ENCODE assay signal across 24 mouse cellular contexts in the genomic region with DNA sequence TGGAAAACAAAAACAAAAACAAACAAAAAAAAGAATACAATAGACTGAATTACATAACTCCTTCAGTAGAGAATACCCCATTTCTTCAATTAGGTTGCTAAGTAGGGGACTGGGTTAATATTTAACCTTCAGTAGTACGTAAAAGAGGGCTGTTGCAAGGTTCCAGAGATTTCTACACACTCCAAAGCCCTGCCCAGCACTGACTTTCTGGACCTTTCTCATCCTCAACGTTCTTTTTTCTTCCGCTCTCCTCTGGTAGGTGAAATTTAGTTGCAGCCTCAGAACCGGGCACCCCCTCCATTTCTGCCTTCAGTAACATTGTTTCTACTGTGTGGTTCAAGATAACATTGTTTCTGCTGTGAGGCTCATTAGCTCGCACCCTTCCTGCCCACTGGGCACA.
"Had no signal": no experiment of that assay in that cellular context is flagged by ENCODE, and none has a peak within 500 bp of the region (broad histone marks: within the 10 kb centered on the region; RNA-seq: fewer than 3 reads in every experiment).

No protein-coding gene starts in this region.

- H3K27me3 ChIP-seq: heart, embryonic 12.5 days; hindbrain, embryonic 12.5 days; intestine, embryonic 15.5 days had no signal

- H3K4me3 ChIP-seq: gastrocnemius, adult 2 months; heart, embryonic 10.5 days; heart, embryonic 12.5 days; hindbrain, embryonic 10.5 days; hindbrain, embryonic 12.5 days; intestine, embryonic 15.5 days; layer of hippocampus, adult 2 months; left cerebral cortex, adult 2 months; limb, embryonic 10.5 days had no signal

- DNase-seq: gastrocnemius, adult 2 months; gastrocnemius, postnatal 10 days; gastrocnemius, postnatal 25 days; heart, adult 18-20 months; heart, postnatal 10 days; heart, postnatal 4 days; kidney, adult 18-20 months; kidney, adult 8-10 months; kidney, postnatal 10 days; kidney, postnatal 25 days; kidney, postnatal 4 days had no signal

- H3K4me1 ChIP-seq: heart, embryonic 10.5 days; heart, embryonic 12.5 days; hindbrain, embryonic 10.5 days; hindbrain, embryonic 12.5 days; intestine, embryonic 15.5 days; limb, embryonic 10.5 days had no signal

- H3K9ac ChIP-seq: heart, embryonic 12.5 days; hindbrain, embryonic 12.5 days; hindbrain, embryonic 14.5 days; intestine, embryonic 15.5 days had no signal

- H3K27ac ChIP-seq: gastrocnemius, adult 2 months; heart, embryonic 10.5 days; hindbrain, embryonic 10.5 days; hindbrain, embryonic 12.5 days; hindbrain, embryonic 14.5 days; intestine, embryonic 15.5 days; layer of hippocampus, adult 2 months; left cerebral cortex, adult 2 months; limb, embryonic 10.5 days had no signal

- H3K4me2 ChIP-seq: heart, embryonic 12.5 days; hindbrain, embryonic 12.5 days; hindbrain, embryonic 14.5 days; intestine, embryonic 15.5 days had no signal

- H3K9me3 ChIP-seq: heart, embryonic 10.5 days; hindbrain, embryonic 12.5 days; intestine, embryonic 15.5 days; limb, embryonic 10.5 days had no signal

- ATAC-seq: forebrain, embryonic 16.5 days; hindbrain, embryonic 16.5 days; inflammation-experienced regulatory T-cells, adult 6 months; intestine, embryonic 15.5 days; intestine, postnatal 0 days had no signal

- H3K36me3 ChIP-seq: heart, embryonic 10.5 days; heart, embryonic 12.5 days; hindbrain, embryonic 12.5 days; intestine, embryonic 15.5 days; limb, embryonic 10.5 days had no signal
